Mouse (Mus musculus): Measurements from ENCODE around the gene 2510039O18Rik.

The 2510039O18Rik gene

DNA sequence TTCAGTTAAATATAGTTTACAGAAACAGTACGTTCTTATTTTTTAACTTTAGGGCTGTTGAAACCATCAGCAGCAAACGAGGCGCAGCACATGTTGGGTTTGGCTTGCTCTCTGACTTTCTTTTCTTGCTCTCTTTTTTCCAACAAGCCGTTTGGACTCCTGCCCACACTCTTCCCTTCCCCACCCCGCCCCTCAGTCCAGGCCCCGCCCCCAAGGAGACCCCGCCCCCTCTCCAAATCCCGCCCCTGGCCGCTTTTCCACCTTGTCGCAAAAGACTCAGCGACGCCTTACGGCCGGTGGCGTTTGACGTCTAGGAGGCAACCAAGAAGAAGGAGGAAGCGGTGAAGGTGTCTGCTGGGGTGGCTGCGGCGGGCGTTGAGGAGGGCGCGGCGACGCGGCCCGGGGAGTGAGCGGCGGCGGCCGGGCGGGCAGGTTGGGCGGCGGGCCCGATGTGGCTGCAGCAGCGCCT lies at the start of gene 2510039O18Rik:
Gene 2510039O18Rik (plus strand): TSS at position 320 of the 469 bp plus-strand sequence.
- peak; percentile 92 for DNase-seq (ENCODE audit: extremely low spot score, low spot score)

DNA sequence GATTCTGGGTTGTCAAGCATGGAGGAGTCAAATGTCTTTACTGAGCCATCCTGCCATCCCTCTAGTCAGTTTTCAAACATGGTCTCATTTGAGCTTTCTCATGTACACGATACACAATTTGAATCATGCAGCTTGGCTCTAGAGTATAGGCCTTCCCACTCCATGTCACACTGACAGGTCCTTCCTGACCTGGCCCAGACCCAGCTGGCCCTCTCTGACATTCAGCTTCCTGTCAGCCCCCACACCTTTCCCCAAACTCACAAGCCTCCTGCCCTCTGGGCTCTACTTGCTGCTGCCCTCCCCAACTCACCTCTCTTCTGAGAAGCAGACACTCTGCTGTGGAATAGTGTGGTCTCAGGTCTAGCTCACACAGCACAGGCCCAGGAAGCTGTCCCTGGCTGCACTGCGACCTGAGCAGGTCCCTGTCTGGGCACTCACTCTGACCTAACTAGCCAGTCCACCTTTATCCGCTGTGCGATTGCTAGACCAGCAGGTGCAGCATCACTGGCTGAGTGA lies 44.8 kb upstream of the 2510039O18Rik start:
- DNase-seq (ENCODE audit: extremely low spot score, low spot score), result no peak

DNA sequence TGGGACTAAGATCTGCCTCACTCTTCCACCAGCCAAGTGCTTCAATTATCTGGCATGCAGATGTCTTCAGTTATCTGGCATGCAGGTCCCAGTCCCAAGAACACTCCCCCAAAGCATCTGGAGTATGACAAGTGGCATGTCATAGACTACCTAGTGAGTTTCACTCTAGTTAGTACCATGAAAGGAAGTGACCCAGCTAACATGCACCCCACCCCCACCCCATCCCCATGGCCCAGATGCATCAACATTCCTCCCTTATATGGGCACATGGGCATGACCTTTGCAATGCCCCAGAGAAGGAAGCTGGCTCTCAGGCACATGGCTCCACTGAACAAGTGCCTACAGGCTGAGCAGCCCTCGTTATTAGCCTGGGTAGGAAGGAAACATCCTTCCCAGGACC lies 44.3 kb upstream of the 2510039O18Rik start:
- no peak for DNase-seq (ENCODE audit: extremely low spot score, low spot score)

DNA sequence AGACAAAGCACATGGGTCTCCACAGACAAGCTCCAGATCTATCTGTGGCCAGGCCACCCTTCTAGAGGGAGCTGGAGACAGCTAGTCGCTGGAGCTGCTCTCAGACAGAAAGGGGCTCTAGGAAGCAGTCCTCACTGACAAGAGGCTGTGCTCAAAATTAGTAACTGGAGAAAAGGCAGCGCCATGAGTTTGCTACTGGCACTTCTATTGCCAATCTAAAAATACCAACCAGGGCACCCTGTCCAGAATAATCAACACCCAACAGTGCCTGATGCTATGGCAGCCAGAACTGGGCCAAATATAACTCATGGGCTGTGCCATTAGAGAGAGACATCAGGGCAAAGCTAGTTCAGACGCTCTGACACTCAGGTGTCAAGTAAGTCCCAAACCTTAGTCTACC lies 43.3 kb upstream of the 2510039O18Rik start:
- DNase-seq (ENCODE audit: extremely low spot score, low spot score), result no peak

DNA sequence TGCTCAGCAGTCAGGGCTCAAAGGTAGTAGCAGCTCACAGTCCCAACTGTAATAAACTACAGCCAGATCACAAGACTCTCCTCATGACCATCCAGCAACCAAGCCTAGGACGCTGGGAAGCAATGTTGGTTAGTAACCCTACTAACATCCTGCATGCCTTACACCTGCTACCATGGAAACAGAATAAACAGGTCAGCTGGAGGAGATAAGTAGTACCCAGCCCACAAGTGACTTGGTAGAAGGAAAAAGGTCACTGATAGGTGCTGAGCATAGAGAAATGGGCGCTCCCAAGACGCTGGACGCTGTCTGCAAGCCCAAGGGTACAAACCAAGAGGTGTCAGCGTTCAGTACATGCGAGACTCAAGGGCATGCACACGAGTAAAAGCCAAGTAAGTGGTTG lies 40.2 kb upstream of the 2510039O18Rik start:
- no peak for DNase-seq (ENCODE audit: extremely low spot score, low spot score)

DNA sequence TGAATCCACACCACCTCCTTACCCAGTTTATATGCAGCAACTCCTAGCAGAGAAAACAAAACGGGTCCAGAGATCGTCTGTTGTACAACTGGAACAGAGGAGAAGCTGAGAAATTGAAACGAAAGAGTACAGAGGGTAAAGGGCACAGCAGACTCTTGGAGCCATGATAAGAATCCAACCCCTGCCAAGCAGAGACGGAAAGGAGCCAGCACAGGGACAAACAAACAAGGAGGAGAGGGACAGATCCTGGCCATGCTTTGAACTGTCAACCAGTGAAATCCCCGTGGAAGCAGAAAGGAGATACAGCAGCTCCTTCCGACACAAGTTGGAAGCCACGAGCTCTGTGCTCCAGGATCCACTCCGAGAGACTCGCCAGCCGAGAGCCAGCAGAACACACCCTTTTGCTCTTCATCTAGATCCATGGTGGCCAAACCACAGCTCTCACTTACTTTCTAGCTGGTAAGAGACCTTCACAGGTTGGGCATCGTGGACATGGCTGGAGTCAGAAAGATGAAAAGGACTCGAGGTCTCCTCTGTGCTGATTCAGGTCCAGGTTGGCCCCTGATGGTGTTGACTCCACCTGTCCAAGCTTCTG lies 37.7 kb upstream of the 2510039O18Rik start:
- no peak for DNase-seq (ENCODE audit: extremely low spot score, low spot score)

DNA sequence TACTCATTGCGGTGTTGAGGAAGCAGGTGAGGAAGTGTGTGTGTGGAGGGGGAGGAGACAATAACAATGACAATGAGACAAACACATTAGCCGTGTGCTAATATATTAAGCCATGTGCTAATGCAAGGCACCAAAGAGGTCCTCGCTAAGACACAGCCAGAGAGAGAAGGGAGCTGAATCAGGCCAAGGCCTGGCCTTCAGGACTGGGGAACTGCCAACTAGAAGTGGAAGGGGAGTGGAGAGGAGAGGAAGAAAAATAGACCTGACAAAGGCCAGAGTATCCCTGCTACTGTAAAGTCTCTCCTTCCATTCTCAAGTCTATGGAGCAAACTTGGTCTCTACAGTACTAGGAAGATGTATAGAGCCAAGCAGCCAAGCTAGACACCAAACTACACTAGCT lies 37.1 kb upstream of the 2510039O18Rik start:
- DNase-seq (ENCODE audit: extremely low spot score, low spot score), result no peak

DNA sequence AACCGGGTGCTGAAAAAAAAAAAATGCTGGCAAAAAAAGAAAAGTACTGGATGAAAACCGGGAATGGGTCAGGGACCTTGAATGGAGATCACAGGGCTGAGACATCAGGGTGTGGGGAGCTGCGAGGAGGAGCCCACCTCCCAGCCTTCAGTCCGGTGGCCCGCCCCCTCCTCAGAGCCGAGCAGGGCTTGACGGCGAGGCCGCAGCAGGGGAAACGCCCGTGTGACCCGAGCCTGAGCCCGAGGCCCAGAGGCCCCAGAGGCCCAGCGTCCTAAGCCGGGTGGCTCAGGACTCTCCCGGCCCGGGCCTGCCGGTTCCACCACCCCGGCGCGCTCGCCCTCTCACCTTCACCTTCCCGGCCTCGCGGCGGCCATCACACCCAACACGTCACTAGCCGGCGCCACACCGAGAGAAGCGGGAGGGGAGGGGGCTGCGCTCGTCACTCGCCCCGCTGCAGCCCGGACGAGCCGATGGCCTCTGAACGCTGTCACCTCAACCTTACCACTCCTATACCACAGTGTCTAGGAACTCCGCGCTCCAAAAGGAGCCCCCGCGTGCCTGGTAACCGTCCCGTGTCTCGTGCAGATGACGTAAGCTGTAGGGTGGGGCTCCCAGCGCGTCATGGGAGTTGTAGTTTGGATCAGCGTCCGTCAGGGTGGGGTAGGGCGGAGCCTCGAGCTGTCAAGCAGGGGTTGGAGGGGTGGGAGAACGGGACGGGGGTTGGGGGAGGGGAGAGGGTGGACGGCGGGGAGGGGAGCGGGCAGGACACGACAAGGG lies 36.2 kb upstream of the 2510039O18Rik start, which contains the start of gene Mfn2:
Gene Mfn2 (minus strand): TSS at position 392 of the 777 bp plus-strand sequence.
- peak; percentile 92 for DNase-seq (ENCODE audit: extremely low spot score, low spot score)

DNA sequence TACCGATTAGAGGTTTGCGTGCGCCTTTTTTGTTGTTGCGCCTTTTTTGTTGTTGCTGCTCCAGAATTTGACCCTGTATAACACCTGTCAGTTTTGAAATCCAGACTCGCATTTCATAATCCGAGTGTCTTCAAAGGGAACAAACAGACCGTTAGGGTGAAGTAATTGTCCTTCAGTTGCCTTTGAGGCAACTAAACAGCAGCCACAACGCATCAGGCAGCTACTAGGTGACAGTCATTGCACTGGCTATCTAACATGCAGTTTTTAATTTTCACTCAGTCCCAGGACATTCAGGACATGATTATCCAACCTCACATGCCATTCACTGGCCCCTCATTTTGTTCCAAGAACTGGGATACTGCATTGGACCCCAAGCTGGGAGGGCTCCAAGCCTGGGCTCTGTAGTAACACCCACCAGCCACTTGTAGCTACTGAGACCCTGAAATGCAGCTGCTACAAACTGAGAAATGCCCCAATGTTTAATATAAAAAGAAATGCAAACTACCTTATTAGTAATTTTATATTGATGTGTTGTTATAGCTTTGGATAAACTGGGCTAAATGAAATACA lies 35.5 kb upstream of the 2510039O18Rik start:
- DNase-seq (ENCODE audit: extremely low spot score, low spot score), result no peak

DNA sequence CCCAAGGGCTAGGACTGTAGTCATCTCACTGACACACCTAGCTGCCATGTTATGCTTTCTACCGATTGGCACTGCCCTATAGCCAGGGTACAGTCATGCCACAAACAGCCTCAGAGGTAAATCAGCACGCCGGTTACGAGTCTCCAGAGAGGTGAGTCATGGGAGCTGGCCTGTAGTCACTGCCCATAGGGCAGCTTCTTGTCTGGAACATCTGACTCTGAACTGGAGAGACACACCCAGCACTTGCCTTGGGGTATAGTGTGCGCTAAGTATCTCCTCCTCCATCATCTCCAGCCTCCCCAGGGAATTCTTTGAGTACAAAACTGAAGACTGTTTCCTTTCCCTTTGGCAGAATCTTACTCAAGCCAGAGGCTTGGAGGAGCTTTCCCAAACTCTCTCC lies 34.5 kb upstream of the 2510039O18Rik start:
- no peak for DNase-seq (ENCODE audit: extremely low spot score, low spot score)

DNA sequence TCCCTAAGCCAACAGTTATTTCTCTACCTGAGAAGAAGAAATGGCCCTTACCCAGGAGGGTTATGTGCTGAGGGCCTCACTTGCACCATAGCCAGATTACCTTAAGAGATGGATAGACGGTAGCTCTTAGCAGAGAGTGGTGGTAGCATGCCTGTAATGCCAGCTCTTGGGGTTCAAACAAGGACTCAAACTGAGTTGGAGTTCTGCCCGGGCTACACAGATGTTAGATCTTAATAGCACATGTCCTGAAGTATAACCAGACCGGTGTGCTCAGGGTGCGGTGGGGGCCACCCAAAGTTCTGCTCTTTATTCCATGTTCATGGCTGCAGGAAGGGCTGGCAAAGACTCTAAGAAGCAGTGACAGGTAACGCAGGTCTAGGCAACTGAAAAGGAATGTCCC lies 31.2 kb upstream of the 2510039O18Rik start:
- no peak for DNase-seq (ENCODE audit: extremely low spot score, low spot score)

DNA sequence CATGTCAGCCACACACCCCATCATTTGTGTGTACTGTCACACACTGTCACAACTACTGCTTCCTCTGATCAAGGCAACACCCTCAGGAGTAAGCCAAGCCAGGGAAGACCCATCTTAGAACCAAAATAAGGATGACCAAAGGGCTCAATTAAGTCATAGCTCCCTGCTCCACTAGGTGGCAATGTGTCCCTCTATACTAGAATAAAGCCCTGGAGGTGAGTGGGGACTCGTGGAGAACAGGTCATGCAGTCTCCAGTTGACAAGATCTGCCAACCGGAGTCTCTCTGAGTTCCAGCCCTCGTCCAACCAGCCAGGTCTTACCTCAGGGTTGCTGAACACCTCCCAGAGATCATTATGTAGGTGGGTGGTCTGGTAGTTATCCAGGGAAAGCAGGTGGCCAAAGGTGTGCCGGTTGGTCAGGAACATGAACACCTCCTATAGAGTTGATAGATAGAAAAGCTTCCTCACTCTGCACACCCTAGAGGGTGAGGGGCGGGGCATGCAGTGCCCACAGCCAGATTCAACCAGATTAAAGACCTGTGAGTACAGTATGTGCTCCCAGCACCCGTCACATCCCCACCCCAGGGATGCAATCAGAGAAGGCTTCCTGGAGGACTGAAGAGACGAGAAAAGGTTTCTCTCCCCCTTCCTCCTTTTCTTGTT lies 22.1 kb upstream of the 2510039O18Rik start:
- no peak for DNase-seq (ENCODE audit: extremely low spot score, low spot score)

DNA sequence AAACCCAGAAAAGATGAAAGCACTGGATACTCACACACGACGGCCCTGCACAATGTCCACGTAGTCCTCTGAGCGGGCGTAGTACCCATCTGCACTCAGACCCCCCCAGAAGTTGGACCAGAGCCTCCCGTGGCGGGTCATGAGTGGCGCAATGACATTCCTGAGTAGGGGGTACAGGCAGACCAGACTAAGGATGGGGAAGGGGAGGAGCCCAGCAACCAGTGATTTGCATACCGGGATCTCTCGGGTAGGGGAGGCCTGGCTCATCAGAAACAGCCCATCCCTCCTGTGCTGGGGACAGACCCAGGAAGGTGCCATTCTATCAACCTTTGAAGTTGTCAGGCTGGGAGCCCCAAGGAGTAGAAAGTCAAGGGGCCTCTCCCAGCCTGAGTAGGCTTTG lies 19.7 kb upstream of the 2510039O18Rik start:
- DNase-seq (ENCODE audit: extremely low spot score, low spot score), result no peak

DNA sequence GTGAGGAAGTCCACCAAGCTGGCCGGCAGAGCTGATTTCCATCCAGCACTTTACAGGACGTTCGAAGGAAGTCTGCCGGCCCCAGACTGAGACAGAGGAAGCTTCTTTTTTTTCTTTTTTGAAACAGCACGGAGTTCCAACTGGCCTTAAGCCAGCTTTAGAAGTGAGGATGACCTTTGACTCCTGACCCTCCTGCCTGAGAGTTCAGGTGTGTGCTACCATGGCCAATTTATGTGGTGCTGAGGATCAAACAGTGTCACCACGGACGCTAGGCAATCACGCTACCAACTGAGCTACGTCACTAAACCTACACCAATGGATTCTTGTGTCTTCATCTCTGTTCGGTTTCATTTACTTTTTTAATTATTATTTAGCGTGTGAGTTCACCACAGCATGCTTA lies 18.4 kb upstream of the 2510039O18Rik start:
- no peak for DNase-seq (ENCODE audit: extremely low spot score, low spot score)

DNA sequence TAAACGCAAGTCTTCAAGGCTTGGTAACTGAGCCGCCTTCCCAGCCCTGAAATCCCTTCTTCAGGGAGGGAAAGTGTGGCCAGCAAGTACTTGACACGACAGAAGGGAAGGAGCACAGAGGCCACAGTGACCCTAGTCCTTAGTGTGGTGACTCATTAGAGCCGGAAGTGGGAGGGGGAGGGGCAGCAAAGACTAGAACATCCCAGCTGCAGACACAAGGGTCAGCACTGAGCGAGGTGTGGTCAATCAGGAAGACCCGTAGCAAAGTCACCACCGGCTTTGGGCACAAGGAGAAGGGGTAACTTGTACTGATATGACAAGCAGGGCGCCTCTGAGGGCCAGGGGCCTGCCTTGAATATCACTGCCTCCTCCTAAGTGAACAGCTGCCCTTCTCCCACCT lies 13.0 kb upstream of the 2510039O18Rik start:
- DNase-seq (ENCODE audit: extremely low spot score, low spot score), result no peak

DNA sequence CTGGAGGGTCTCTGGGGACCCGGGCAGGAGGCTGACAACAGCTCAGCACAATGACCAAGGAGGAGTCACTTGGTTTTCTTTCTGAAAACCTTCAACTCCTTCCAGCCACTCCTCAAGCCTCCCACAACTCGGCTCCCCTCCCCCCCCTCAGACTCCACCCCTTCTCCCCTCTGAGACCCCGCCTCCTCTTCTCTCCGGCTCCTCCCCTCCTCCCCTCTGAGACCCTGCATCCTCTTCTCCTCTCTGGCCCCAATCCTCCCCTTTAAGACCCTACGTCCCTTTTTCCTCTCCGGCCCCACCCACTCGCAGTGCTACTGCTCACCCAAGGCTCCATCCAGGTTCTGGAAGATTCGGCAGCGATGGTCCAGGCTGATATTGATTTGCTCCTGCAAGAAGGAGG lies 12.6 kb upstream of the 2510039O18Rik start:
- no peak for DNase-seq (ENCODE audit: extremely low spot score, low spot score)

DNA sequence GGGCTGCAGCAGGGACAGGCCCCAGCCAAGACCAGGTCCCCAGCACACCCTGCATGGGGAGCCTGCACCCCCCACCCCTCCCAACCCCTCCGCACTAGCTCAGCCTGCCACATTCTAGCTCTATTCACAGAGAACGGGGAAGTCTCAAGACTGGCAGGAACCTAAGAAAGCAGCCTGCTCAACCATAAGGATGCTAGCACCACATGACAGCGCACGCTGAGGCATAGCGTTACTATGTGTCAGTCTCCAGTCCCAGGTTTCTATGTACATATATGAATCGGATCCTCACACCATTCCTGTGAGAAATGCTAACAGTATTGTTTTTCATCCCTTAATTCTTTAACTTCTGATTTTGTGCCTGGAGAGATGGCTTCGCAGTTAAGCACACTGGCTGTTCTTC lies 12.2 kb upstream of the 2510039O18Rik start:
- DNase-seq (ENCODE audit: extremely low spot score, low spot score), result no peak

DNA sequence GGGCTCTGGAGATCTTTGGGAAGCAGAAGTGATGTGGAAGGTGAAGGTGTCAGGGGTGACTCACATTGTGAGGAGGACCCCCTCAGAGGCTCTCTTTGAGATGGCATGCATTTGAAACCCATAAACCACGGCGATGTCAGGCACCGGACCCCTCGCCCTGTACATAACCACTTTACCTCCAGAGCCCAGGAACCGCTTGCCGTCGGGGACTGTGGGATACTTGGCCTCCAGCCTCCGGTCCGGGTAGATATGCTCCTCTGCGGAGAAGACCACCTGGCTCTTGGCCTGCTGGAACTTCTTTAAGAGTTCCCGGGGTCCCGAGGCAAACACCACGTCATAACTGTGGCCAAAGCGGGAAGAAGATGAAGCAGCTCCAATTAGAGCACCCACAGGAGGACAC lies 9.7 kb upstream of the 2510039O18Rik start:
- no peak for DNase-seq (ENCODE audit: extremely low spot score, low spot score)

DNA sequence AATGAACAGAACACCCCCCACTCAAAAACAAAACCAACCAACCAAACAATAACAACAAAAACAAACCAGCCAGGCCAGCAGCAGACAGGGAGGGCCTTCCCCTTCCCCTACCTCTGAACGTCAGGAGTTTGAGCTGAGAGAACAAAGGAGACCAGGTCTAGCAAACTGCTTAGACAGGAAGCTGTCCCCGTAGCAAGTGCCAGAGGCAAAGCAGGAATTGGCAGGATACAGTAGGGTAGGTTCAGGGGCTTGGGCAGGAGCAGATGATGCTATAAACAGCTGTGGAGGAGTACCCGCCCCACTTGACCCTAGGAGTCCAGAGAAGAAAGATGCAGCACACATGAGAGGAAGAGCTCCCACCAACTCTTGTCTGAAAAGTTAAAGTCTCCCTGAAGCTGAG lies 6.6 kb upstream of the 2510039O18Rik start:
- DNase-seq (ENCODE audit: extremely low spot score, low spot score), result no peak

DNA sequence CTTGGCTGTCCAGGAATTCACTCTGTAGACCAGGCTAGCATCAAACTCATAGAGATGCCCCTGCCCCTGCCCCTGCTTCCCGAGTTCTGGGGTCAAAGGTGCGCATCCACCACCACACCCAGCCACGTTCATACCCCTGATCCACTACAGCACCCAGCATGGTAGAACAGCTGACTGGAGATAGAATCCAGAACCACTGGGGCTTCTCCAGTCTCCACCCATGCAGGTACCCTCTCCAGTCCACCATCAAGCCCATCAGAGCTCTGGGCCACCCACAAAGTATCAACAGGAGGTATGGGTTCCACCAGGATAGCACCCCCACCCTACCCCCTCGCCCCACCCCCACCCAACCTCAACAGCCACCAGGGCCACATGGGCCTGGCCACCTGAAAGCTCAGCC lies 6.1 kb upstream of the 2510039O18Rik start:
- DNase-seq (ENCODE audit: extremely low spot score, low spot score), result no peak

DNA sequence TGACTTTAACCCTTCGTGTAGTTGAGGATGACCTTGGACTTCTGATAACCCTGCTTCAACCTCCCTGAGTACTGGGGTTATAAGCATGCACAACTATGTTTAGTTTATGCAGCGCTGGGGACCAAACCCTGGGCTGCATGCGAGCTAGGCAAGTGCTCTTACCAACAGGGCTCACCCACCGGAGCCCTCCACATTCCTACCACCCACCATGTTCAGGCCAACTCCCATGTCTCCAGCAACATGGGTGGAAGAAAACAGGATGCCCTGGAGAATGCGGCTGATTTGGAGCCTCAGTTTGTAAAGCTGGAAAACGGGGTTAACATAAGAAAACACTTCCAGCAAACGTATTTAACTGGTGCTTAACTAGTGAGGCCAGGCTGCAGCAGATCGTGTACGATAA lies 4.8 kb upstream of the 2510039O18Rik start:
- DNase-seq (ENCODE audit: extremely low spot score, low spot score), result no peak
